Mouse (Mus musculus) CH12.LX (cell line): ENCODE measurements around the gene Ggnbp2. TPM values are rescaled to one million over a fixed set of nuclear protein-coding genes. Genes with fewer than 3 reads are reported as not detected.
A peak's percentile ranks its signal among the peaks of the same experiment; 100 is the strongest.

Experiments used
- DNase-seq: peaks from one replicate; pipeline ENCODE4 v3.0.0-alpha.2; 2013; ENCODE audit errors: extremely low read depth
- H3K27ac ChIP-seq: 2 replicates; pipeline ENCODE4 v1.5.1; 2012; ENCODE audit warnings: low read depth, mild to moderate bottlenecking, control low read depth, moderate library complexity; ENCODE audit not compliant: insufficient read depth
- H3K27me3 ChIP-seq: replicated peaks from 2 replicates; pipeline ENCODE3; 2012; ENCODE audit warnings: inconsistent platforms
- H3K36me3 ChIP-seq, 2 experiments: replicated peaks in 1 of 2; 2 replicates each; pipeline versions ENCODE3 to v1.6.1; 2012; ENCODE audit warnings: inconsistent platforms in 1 of 2, low read length in 1 of 2, mild to moderate bottlenecking in 1 of 2, mixed read lengths in 1 of 2, moderate library complexity in 1 of 2; ENCODE audit not compliant: control insufficient read depth in 1 of 2, insufficient read depth in 1 of 2
- H3K4me1 ChIP-seq, 2 experiments: 2 replicates each; pipeline ENCODE4 v1.6.1; 2012; ENCODE audit warnings: inconsistent platforms in 1 of 2, moderate library complexity in 1 of 2; ENCODE audit not compliant: insufficient read depth in 2 of 2, control insufficient read depth in 1 of 2
- H3K4me2 ChIP-seq: 2 replicates; pipeline ENCODE4 v1.6.1; 2012; ENCODE audit warnings: low read depth, mild to moderate bottlenecking, control low read depth; ENCODE audit not compliant: poor library complexity, insufficient read depth, severe bottlenecking
- H3K4me3 ChIP-seq, 3 experiments: fragments of 150-350 bp in 1 of 3; sonication (generic) in 1 of 3; replicated peaks in 1 of 3; 2 replicates each; pipeline versions ENCODE3 to v1.5.1; 2011 to 2012; ENCODE audit warnings: low read depth in 2 of 3, low read length in 2 of 3, mild to moderate bottlenecking in 2 of 3, moderate library complexity in 2 of 3, control low read depth in 1 of 3, improper control_type of control experiment in 1 of 3, inconsistent platforms in 1 of 3, mixed read lengths in 1 of 3; ENCODE audit not compliant: poor library complexity in 1 of 3
- H3K79me2 ChIP-seq: replicated peaks from 2 replicates; pipeline ENCODE4 v1.6.1; 2012; ENCODE audit warnings: mild to moderate bottlenecking, moderate library complexity; ENCODE audit not compliant: control insufficient read depth, poor library complexity, insufficient read depth, severe bottlenecking; ENCODE audit errors: extremely low read depth
- H3K9ac ChIP-seq: 2 replicates; pipeline ENCODE4 v1.6.1; 2012; ENCODE audit warnings: low read depth, mild to moderate bottlenecking, control low read depth, moderate library complexity; ENCODE audit not compliant: insufficient read depth
- H3K9me3 ChIP-seq: replicated peaks from 2 replicates; pipeline ENCODE3; 2012; ENCODE audit warnings: low read length, inconsistent platforms, mixed read lengths
- CHD1 ChIP-seq: IDR thresholded peaks from 2 replicates; pipeline ENCODE4 v1.6.1; 2012; ENCODE audit warnings: low read depth, low read length, improper control_type of control experiment, inconsistent platforms
- CHD2 ChIP-seq: IDR thresholded peaks from 2 replicates; pipeline ENCODE4 v1.6.1; 2011; ENCODE audit warnings: low read length, improper control_type of control experiment
- E2F4 ChIP-seq: IDR thresholded peaks from 2 replicates; pipeline ENCODE4 v1.6.1; 2011; ENCODE audit warnings: low read depth, low read length, improper control_type of control experiment; ENCODE audit not compliant: insufficient replicate concordance
- ELF1 ChIP-seq: IDR thresholded peaks from 2 replicates; pipeline ENCODE4 v1.6.1; 2014; ENCODE audit warnings: low read depth, mild to moderate bottlenecking, inconsistent platforms, low read length, improper control_type of control experiment
- EP300 ChIP-seq: IDR thresholded peaks from 2 replicates; pipeline ENCODE4 v1.6.1; 2011; ENCODE audit warnings: low read length, improper control_type of control experiment
- HCFC1 ChIP-seq: IDR thresholded peaks from 2 replicates; pipeline ENCODE4 v1.6.1; 2012; ENCODE audit warnings: low read depth, mild to moderate bottlenecking, inconsistent platforms, low read length, improper control_type of control experiment
- IRF4 ChIP-seq: IDR thresholded peaks from 2 replicates; pipeline ENCODE4 v1.6.1; 2014; ENCODE audit warnings: low read depth, mild to moderate bottlenecking, inconsistent platforms, low read length, improper control_type of control experiment
- JUN ChIP-seq: IDR thresholded peaks from 2 replicates; pipeline ENCODE4 v1.6.1; 2011; ENCODE audit warnings: low read depth, mild to moderate bottlenecking, low read length, improper control_type of control experiment, moderate library complexity; ENCODE audit not compliant: insufficient read depth
- JUND ChIP-seq: conservative IDR thresholded peaks from 2 replicates; pipeline ENCODE4 v1.6.1; 2011; ENCODE audit warnings: low read depth, low read length, improper control_type of control experiment
- MAX ChIP-seq: IDR thresholded peaks from 2 replicates; pipeline ENCODE4 v1.6.1; 2011; ENCODE audit warnings: low read length, improper control_type of control experiment
- MAZ ChIP-seq: IDR thresholded peaks from 2 replicates; pipeline ENCODE4 v1.6.1; 2012; ENCODE audit warnings: low read depth, mild to moderate bottlenecking, inconsistent platforms, low read length, improper control_type of control experiment, moderate library complexity
- MEF2A ChIP-seq: IDR thresholded peaks from 2 replicates; pipeline ENCODE4 v1.6.1; 2014; ENCODE audit warnings: low read depth, mild to moderate bottlenecking, inconsistent platforms, low read length, improper control_type of control experiment, borderline replicate concordance
- MXI1 ChIP-seq: IDR thresholded peaks from 2 replicates; pipeline ENCODE4 v1.6.1; 2011; ENCODE audit warnings: mild to moderate bottlenecking, low read depth, low read length, improper control_type of control experiment
- MYC ChIP-seq: IDR thresholded peaks from 2 replicates; pipeline ENCODE4 v1.6.1; 2011; ENCODE audit warnings: low read depth, mild to moderate bottlenecking, improper control_type of control experiment, low read length
- NELFE ChIP-seq: IDR thresholded peaks from 2 replicates; pipeline ENCODE4 v1.6.1; 2011; ENCODE audit warnings: low read depth, low read length, improper control_type of control experiment
- PAX5 ChIP-seq: IDR thresholded peaks from 2 replicates; pipeline ENCODE4 v1.6.1; 2012; ENCODE audit warnings: low read length, inconsistent platforms, mixed read lengths
- RCOR1 ChIP-seq: conservative IDR thresholded peaks from 2 replicates; pipeline ENCODE4 v1.6.1; 2012; ENCODE audit warnings: low read depth, mild to moderate bottlenecking, inconsistent platforms, low read length, improper control_type of control experiment
- SIN3A ChIP-seq: IDR thresholded peaks from 2 replicates; pipeline ENCODE4 v1.6.1; 2012; ENCODE audit warnings: low read length, improper control_type of control experiment, inconsistent platforms
- SMC3 ChIP-seq: IDR thresholded peaks from 2 replicates; pipeline ENCODE4 v1.6.1; 2011; ENCODE audit warnings: low read depth, low read length, improper control_type of control experiment
- TBP ChIP-seq: conservative IDR thresholded peaks from 2 replicates; pipeline ENCODE4 v1.6.1; 2011; ENCODE audit warnings: low read depth, low read length, improper control_type of control experiment
- USF1 ChIP-seq: IDR thresholded peaks from 2 replicates; pipeline ENCODE4 v1.6.1; 2014; ENCODE audit warnings: low read depth, mild to moderate bottlenecking, inconsistent platforms, low read length, improper control_type of control experiment
- ZC3H11A ChIP-seq: IDR thresholded peaks from 2 replicates; pipeline ENCODE4 v1.6.1; 2012; ENCODE audit warnings: low read depth, mild to moderate bottlenecking, inconsistent platforms, low read length, improper control_type of control experiment
- ZKSCAN1 ChIP-seq: IDR thresholded peaks from 2 replicates; pipeline ENCODE4 v1.6.1; 2012; ENCODE audit warnings: low read depth, inconsistent platforms, low read length, improper control_type of control experiment, borderline replicate concordance
- ZMIZ1 ChIP-seq: IDR thresholded peaks from 2 replicates; pipeline ENCODE4 v1.6.1; 2012; ENCODE audit warnings: low read depth, mild to moderate bottlenecking, inconsistent platforms, low read length, improper control_type of control experiment
- ZNF384 ChIP-seq: IDR thresholded peaks from 2 replicates; pipeline ENCODE4 v1.6.1; 2012; ENCODE audit warnings: low read depth, low read length, improper control_type of control experiment, inconsistent platforms
- dilution Hi-C: fragments of 300-500 bp; cut with MboI; formaldehyde crosslinking; loops from 2 replicates; pipeline ENCODE4 v1.14.3; 2020; ENCODE audit warnings: low sequenced_read_pairs; ENCODE audit not compliant: extremely low pct_unique_long_range_greater_than_20kb, extremely low pct_ligation_motif_present
- in situ Hi-C: fragments of 300-500 bp; cut with MboI; formaldehyde crosslinking; loops from 3 replicates; pipeline ENCODE4 v1.14.3; 2019; ENCODE audit warnings: low sequenced_read_pairs, low pct_ligation_motif_present, low pct_unique_long_range_greater_than_20kb, mixed read lengths
- polyA plus RNA-seq: library from polyadenylated mRNA; unstranded; fragments of >175 nt; gene quantifications from 2 replicates; pipeline ENCODE4 v1.2.1, GENCODE M21; 2012; ENCODE audit warnings: low read depth; ENCODE audit not compliant: insufficient read length
- total RNA-seq, 2 experiments: library from RNA; depleted of rRNA; stranded (reverse); fragments of 300-350 nt in 1 of 2; fragments of >200 nt in 1 of 2; gene quantifications; 2 replicates each; pipeline ENCODE4 v1.2.3; 2012 to 2014

Ggnbp2 gene
- total and polyA plus RNA-seq, 3 experiments, result 70.9 to 125 (median 86.5) TPM

DNA sequence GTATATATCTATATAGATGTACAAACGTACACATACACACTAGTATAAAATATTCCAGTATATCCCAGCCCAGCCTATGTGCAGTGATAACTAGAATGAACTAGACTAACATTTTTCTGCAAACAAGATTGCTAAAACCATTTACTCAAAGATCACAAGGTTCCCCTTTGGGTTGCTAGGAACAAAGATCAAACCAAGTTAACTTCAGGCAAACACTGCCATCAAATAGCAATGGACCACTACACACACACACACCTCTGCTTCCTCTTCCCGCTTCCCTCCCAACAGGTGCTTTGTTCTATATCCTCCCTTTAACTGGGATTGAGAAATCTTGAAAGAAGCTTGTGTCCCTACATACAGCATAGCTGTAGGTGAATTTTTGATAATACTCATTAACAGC lies 3.0 kb downstream of the Ggnbp2 start:
- peak overlapping the region; percentile 92 for H3K4me2 ChIP-seq
- no peak overlapping the region for H3K27ac ChIP-seq
- dilution Hi-C loops, result no loop called here
- H3K9me3 ChIP-seq, result no peaks in the 10 kb centered on the region
- peaks cover 8 to 59% of the 10 kb centered on the region in 2 experiments; a peak in 3 of 4 replicates for H3K4me1 ChIP-seq
- peak overlapping the region; percentile 30 for H3K9ac ChIP-seq
- in situ Hi-C loops, result no loop called here
- no peaks in the 10 kb centered on the region for H3K27me3 ChIP-seq
- no peak for TF ChIP-seq SMC3
- no peak for TF ChIP-seq CHD1
- TF ChIP-seq NELFE, result no peak
- TF ChIP-seq MAZ, result no peak
- no peak for TF ChIP-seq ZMIZ1
- no peak for TF ChIP-seq JUN
- TF ChIP-seq JUND, result no peak
- no peak for TF ChIP-seq IRF4
- no peak for TF ChIP-seq SIN3A
- TF ChIP-seq EP300, result no peak
- no peak for TF ChIP-seq RCOR1
- no peak for TF ChIP-seq MAX
- TF ChIP-seq MEF2A, result no peak
- TF ChIP-seq MXI1, result no peak
- TF ChIP-seq ELF1, result no peak
- no peak for TF ChIP-seq MYC
- no peak for TF ChIP-seq TBP
- TF ChIP-seq CHD2, result no peak
- H3K4me3 ChIP-seq, result peak overlapping the region in 1 of 3 experiments; percentile 21
- peaks cover 59% of the 10 kb centered on the region for H3K79me2 ChIP-seq
- H3K36me3 ChIP-seq, result peaks cover 5 to 42% of the 10 kb centered on the region in 2 experiments
- no peak for DNase-seq

DNA sequence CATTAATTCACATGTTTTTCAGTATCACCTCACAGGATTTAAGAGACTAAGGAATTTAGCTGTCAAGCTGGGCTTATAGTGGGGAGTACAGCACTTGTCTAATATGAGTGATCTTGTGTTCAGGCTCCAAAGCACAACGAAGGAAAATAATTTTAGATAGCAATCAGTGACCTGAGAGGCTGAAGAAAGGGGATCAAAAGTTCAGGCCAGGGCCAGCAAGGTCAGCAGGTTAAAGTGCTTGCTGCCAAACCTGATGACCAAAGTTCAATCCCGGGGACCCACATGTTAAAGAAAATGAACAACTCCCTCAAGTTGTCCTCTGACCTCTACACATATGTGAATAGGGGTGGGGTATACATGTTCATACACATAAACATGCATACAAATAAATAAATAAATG lies 5.3 kb downstream of the Ggnbp2 start:
- H3K36me3 ChIP-seq, result peaks cover 13 to 60% of the 10 kb centered on the region in 2 experiments
- no peak overlapping the region for H3K27ac ChIP-seq
- no peaks in the 10 kb centered on the region for H3K27me3 ChIP-seq
- in situ Hi-C loops (no loop called here), dilution Hi-C loops (no loop called here)
- H3K4me3 ChIP-seq, result no peak overlapping the region
- no peak for DNase-seq
- no peak overlapping the region for H3K9ac ChIP-seq
- TF ChIP-seq HCFC1, result no peak
- no peak for TF ChIP-seq ZNF384
- TF ChIP-seq ELF1, result no peak
- TF ChIP-seq SMC3, result no peak
- TF ChIP-seq E2F4, result no peak
- TF ChIP-seq ZC3H11A, result no peak
- no peak for TF ChIP-seq USF1
- TF ChIP-seq MEF2A, result no peak
- TF ChIP-seq MAZ, result no peak
- TF ChIP-seq ZMIZ1, result no peak
- no peak for TF ChIP-seq PAX5
- TF ChIP-seq JUN, result no peak
- no peak for TF ChIP-seq ZKSCAN1
- no peak overlapping the region for H3K4me2 ChIP-seq
- H3K4me1 ChIP-seq, result peaks cover 8 to 50% of the 10 kb centered on the region in 2 experiments; a peak in 3 of 4 replicates
- no peaks in the 10 kb centered on the region for H3K9me3 ChIP-seq
- peaks cover 76% of the 10 kb centered on the region for H3K79me2 ChIP-seq
